Mouse (Mus musculus) A20 (cell line): ENCODE results near the gene Orm2.

Experiments
- DNase-seq: peaks from one replicate; pipeline ENCODE4 v3.0.0-alpha.2; 2011; ENCODE audit warnings: low read depth, low spot score

Gene Orm2

DNA sequence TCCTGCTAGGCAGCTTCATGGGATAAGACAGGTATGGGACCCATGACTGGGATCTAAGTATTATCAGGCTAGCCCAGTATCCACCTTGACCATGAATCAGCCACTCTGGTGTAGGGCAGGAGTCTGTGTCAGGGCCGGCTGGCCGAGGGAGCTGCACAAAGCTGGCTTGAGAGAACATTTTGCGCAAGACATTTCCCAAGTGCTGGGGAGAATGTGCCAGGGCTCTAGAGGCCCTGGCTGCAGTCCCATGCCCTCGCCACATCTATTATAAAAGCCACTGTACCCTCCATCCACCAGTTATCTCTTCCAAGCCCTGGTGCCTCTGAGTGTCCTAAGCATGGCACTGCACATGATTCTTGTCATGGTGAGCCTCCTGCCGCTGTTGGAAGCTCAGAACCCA, at the start of gene Orm2:
Orm2 (plus strand) TSS at position 300 of the 400 bp plus-strand sequence.
- no peak for DNase-seq

DNA sequence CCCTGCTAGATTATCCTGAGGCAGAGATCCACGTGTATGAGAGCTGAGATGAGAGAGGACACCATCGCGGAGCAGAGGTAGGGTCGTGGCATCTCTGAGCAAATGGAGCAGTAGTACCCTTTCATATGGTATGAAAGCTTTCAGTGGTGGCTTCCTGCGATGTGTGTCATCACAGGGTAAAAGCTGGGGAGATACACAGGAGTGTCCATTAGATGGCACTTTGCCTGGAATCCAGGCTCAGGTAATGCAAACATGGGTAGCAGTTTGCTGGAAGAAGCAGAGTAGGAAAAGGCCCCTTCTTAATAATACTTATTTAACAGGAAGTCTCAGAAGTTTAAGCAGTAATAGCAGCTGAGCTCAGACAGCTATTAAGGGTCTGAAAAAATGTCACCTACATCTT, 48.2 kb upstream of the Orm2 start:
- no peak for DNase-seq

DNA sequence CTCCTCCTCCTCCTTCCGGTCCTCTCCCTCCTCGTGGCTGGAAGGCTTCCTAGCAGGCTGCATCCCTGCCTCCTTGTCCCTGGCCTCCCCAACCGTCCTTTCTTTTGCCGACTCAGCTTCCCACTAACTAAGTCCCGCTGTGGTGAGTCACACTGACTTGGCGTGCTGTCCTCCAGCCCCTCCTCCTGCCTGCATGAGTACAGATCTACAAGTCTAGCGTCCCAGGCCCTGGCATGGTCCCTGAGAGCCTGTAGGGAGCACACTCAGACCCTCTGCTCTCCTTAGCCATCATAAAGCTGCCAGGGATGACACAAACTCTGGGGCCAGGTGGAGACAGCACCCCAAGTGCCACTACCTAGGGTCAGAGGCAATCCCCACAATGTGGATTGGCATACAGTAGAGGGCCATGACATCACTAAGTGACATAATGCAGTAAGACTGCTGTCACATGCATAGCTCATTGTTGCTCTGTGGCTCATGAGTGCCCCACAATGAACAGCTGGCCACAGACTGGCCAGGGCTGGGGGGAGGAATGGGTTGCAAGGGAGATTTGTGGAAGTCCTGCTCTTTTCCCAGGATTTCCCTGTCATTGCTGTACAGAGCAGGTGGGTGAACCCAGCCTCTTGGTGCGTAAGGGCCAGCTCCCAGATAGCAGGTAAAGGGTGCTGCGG, 46.0 kb upstream of the Orm2 start:
- no peak for DNase-seq

DNA sequence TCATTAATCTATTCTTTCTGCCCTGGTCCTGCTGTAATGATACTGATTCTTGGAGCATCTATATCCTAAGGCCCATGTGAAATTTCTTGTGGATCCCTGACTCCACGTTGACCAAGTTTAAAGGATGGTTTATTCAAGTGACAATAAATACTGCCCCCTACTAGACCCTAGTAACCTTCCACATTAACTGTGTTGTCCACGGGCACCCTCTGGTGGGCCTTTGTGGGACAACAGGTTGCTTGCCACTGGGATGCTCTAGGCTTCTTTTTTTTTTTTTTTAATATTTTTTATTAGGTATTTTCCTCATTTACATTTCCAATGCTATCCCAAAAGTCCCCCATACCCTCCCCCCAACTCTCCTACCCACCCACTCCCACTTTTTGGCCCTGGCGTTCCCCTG, 42.7 kb upstream of the Orm2 start:
- DNase-seq, result peak; percentile 44

DNA sequence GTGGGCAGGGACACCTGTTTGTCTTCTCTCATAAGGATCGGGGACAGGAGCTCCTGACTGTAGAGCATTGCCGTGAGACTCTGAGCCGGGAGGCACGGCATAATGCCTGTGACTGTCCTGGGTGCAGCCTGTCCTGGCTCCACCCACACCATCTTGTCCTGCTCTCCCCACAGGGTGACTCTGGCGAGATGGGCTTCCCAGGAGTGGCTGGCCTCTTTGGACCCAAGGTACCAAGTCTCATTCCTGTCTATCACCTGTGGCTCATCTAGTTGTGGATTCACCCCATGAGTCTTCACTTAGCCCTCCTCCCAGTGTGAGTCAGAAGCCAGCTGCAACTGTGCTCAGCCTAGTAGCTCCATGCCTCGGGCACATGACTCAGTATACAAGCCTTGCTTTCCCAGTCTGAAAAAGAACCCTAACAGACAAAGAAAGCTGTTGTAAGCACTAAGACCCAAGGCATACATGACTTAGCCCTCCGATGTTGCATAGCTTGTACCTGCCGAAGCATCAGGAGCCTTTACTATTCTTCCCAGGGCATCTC, 38.9 kb upstream of the Orm2 start:
- DNase-seq, result no peak

DNA sequence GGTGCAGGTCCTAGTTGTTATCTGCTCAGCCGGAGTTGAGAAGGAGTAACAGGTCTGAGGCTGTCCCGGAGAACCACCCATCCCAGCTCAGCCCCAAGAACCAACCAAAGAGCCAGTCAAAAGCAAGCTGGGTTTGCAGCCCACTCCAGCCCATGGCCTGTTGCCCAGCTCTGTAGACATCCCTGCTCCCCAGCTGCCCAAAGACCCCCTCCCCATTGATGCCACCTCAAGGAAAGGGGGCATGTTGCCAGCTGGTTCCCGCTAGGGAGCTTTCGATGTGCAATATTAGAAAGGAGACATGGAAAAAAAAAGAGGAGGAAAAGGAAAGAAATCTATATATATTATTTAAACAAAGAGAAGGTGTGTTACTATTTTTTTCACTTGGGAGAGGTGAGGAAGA, 28.8 kb upstream of the Orm2 start:
- no peak for DNase-seq

DNA sequence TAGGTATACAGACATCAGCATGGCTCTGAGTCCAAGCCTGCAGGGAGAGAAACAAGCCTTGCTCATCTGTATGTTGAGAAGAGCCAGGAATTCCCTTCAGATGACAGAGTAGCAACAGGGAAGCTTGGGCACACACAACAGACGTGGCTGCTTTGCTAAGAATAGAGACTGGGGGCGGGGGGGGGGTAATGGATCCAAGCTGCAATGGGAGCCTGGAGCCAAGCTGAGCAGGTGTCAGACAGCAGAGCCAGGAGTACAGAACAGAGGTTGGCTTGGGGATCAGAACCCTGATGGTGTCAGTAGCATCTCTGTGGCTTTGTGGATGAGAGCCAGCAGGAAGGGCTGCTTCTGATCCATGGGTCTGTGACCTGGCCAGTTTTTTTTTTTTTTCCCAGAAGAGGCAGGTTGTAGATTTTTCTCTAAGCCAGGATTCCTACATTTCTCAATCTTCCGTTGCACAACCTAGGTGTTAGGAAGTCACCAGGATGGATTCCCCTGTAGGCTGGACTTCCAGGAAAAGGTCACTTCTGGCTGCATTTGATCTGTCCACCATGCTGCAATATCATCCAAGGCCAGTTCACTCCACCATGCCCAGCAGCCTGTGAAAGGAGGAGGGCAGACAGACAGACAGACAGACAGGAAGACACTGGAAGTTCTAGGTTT, 23.7 kb upstream of the Orm2 start:
- DNase-seq, result no peak

DNA sequence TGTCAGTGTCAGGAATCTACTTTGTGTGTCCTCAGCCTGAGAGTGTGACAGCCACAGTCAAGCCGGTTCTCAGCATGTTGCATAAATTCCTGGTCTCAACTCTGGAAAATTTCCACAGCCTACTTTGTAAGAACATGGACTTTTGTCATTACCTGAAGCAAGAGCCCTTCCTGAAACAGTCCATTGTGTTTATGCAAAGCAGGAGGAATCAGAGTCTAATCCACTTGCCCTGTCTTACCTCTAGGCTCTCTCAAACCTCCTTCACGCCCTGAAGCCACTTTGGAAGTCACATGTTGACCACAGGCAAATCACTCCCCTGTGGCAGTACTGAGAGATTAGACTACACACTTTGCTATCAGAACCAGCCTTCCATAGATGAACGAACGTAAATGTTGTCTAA, 19.8 kb upstream of the Orm2 start:
- DNase-seq, result no peak

DNA sequence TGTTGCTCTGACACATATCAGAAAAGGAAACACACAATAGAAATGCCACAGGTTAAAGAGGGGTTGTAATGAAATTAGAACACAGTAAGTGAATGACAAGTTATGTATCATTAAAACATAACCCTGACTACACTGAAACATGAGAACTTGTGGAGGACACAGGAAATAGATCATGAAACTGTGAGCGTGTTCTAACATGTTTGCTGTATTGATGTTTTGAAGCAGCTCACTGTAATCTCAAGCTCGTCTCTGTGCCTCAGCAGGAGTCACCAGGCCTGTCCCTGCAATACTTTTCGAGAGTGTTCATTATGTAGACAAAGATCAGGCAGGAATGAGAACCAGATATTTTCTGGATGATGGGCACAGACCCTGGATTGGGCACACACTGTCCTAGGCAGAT, 18.6 kb upstream of the Orm2 start:
- DNase-seq, result no peak

DNA sequence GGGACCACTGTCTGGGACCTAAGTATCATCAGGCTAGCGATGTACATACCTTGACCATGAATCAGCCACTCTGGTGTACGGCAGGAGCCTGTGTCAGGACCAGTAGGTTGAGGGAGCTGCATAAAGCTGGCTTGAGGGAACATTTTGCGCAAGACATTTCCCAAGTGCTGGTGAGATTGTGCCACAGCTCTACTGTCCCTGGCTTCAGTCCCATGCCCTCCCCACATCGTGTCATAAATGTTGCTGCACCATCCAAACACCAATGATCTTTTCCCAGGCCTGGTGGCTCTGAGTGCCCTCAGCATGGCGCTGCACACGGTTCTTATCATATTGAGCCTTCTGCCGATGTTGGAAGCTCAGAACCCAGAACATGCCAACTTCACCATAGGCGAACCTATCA, 18.0 kb upstream of the Orm2 start, which contains the start of gene Orm1:
Orm1 (plus strand) TSS at position 266 of the 400 bp plus-strand sequence.
- no peak for DNase-seq

DNA sequence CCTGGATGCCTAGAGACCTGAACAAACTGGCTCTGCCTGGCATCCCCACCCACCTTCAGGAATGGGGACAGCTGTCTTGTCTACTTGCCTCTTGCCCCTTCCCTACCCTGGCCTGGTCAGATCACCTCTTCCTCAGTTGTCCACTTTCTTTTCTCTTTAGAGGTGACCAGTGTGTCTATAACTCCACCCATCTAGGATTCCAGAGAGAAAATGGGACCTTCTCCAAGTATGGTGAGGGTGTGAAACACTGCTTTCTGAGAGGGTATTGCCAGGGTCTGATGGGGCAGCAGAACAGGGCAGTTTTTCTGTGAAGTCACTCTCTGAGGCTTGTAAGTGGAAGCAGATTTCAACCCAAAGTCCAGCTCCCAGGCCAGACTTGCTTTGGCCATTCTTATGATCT, 17.0 kb upstream of the Orm2 start:
- DNase-seq, result no peak

DNA sequence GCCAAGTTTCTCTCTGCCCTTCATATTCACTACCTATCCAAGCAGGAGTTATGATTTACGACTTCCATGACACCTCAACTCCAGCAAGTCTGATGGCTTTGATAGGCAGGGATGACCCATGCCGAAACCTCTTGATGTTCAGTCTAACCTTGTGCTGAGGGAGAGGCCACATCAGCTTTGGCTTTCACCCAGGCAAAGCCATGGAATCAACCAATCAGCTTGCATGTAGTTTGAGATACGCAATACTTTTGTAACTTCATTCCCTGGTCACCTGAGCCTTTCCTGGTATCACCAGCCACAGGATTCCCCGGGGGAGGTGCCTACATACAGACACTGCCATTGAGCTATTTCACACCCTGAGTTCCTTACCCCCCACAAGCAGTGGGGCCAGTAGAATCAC, 15.6 kb upstream of the Orm2 start:
- no peak for DNase-seq

DNA sequence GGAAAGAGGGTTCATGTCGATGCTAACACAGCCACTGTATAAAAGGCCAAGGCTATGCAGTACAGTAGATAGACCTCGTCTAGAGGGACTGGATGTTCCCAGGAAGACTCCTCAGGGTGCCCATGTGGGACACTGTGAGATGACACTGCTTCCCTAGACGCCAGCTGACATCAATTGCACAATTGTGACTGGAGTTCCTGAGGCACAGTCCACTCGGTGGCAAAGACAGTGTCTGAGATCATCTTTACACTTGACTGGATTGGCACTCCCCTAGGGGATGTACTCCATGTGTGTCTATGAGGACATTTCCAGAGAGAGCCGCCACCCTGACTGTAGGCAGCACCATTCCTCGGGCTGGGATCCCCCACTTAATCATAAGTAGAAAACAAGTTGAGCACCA, 13.7 kb upstream of the Orm2 start:
- no peak for DNase-seq

DNA sequence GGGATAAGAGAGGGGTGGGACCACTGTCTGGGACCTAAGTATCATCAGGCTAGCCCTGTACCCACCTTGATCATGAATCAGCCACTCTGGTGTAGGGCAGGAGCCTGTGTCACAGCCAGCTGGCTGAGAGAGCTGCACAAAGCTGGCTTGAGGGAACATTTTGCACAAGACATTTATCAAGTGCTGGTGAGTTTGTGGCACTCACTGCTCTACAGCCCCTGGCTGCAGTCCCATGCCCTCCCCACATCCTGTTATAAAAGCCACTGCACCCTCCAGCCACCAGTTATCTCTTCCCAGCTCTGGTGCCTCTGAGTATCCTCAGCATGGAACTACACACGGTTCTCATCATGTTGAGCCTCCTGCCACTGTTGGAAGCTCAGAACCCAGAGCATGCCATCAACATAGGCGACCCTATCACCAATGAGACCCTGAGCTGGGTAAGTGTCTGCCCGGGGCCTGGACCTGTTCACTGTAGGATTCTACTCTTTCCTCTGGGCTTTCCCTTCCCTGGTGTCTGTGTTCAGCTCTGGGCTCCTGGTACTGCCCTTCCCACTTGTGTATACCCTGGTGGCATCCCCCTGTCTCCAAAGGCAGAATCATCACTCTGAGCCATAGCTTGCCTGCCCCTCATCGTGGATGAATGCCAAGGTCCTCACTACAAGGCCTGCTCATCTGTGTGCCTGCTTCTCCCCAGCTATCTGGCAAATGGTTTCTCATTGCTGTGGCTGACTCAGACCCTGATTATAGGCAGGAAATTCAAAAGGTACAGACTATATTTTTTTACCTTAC, 6.2 kb upstream of the Orm2 start, which contains the start of gene Orm3:
Orm3 (plus strand) TSS at position 286 of the 789 bp plus-strand sequence.
- DNase-seq, result no peak

DNA sequence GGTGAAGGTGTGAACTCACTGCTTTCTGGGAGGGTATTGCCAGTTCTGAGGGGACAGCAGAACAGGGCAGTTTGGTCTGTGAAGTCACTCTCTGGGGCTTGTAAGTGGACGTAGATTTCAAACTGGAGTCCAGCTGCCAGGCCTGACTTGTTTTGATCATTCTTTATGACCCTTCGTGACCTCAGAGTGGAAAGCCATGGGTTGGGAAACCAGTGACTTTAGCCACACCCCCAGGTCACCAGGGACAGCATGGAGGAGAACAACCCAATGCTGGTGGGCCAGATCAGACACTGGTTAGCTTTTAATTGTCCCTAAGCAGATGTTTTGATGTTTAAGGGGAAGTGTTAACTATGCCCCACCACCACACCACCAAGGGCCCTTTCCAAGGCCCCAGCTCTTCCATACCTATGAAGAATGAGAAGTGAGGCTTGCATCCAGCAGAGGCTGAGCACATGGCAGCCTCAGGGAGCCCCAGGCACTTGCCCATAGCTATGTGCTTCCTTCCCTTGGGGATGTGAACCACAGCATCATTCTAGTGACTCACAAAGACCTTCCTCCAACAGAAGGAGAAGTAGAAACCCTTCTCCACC, 5.2 kb upstream of the Orm2 start:
- no peak for DNase-seq

DNA sequence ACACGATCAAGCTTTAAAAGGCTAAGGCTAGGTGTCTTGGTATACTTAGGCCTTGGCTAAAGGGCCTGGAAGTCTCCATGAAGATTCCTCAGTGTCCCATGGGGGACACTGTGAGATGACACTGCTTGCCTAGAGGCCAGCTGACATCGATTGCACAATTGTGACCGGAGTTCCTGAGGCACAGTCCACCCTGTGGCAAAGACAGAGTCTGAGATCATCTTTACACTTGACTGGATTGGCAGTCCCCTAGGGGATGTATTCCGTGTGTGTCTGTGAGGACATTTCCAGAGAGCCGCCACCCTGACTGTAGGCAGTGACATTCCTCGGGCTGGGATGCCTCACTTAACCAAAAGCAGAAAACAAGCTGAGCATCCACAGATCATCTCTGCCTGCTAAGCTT, 2.4 kb upstream of the Orm2 start:
- DNase-seq, result no peak

DNA sequence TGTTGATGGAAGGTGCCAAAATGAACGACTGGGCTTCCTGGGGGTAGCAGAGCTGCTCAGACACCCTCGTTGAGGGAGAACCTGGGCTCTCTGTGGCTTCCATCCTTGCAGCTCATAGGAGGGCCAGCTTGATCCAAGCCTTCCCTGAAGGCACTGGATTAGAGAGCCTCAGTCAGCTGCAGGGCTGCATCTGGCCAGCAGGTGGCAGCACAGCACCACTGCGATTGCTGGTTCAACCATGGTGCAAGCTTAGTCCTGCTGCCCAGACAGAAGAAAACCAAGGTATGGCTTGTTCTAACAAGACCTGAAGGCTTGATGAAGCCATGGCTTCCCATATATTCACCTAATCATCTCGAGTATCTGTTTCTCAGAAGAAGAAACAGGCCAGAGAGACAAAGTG, 6.3 kb downstream of the Orm2 start:
- peak; percentile 72 for DNase-seq

DNA sequence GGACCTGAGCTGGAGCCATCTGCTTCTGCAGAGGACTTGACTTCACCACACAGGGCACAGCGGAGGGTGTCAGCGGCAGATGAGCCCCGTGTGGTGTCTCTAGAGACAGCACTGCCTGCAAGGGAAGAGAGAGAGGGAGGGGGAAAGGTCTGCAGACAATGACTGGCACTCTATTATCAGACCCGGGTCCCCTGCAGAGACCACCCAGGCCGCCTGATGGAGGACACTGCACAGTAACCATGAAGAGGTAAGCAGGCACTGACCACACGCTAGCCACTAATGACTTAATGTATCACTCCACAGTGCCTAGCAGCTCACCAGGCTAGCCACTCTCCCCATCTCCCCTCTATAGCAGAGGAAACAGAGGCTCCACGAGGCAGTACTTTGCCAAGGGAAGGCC, 8.6 kb downstream of the Orm2 start:
- no peak for DNase-seq

DNA sequence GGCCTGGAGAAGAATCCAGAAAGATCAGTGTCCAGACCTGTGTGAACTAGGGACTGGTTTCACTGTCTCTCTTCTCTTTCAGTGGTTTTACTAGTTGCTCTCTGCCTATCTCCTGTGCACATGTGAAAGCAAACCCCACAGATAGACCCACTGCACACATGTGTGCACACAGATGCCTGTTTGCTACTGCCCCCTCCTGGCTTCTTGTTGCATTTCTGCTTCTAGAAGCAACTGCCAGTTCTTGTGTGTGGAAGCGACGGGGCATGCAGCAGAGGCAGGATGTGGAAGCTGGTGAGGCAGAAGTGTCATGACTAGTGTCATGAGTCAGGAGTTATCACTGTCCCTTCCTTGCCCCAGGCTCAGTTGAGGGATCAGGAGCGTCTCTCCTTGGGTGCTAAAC, 9.6 kb downstream of the Orm2 start:
- DNase-seq, result peak; percentile 80

DNA sequence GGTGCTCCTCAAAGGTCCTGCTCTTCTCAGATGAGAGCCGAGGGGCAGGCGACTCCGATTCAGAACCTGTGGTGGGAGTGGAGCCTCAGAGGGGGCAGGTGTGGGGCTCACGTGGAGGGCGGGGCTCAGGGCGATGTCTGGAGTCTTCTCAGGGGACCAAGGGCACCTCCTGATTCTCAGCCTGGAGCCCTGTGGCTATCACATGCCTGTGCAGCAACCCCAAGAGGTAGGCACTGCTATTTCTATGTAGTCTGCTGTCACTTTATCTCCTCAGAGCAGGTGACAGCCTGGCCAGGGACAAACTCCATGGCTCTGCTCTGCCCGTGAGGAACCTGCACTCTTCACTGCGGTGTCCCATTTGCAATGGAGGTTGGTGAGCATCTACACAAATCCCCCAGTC, 11.2 kb downstream of the Orm2 start:
- DNase-seq, result no peak

DNA sequence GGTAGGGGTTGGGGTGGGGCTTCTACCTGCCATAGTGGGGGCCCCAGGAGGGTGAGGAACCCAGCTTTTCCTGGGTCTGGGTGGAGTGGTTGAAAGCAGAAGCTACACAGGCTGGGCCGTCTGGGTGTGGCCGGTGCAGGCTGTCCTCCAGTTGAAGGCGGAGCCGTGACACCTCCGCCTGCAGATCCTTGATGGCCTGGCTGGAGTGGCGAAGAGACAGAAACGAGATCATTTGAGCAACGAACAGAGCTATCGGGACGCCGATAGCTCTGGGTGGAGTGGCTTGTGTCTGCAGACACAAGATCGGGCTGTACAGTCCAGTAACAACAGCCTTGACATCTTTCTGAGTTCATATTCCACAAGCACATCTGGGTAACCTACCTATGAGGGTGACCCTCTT, 12.1 kb downstream of the Orm2 start:
- DNase-seq, result no peak

DNA sequence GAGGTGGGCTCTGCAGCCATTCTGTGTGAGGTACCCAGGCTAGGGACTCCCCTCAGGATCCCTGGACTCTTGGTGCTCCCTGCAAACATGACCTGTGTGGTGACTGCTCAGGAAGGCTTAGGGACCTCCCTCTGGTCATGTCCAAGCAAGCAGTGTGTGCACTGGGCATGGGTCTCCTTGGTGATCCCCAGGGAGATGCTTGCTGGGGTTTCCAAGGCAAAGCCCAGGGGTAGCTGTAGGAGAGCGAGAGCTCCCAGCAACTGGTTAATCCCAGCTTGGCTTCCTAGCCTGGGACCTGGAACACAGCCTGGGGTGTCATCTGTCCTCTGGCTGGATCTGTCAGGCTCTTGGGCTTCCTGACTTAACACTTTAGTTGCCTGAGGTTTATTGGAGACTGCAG, 13.1 kb downstream of the Orm2 start:
- DNase-seq, result no peak
